Mouse (Mus musculus): ENCODE results near the gene Cfap45.
A peak's percentile ranks its signal among the peaks of the same experiment; 100 is the strongest.

The Cfap45 gene

DNA sequence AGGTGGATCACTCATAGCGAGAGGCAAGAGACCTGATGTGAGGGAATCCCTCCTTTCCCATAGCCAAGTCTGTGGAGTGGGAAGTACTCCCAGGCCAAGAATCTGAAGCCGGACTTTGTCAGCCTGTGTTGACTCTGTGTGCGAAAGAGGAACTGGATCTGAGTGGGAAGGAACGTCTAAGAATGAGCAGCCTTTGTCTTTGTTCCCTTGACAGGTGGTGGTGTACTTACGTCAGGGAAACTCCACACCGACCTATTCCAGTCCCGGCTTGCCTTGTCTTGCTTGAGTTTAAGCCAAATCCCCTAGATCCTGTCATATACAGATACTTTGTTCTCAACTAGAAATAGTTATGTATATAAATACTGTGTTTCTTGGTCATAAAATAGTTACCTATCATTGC, 1.9 kb downstream of the Cfap45 start:
- DNase-seq: no peak

DNA sequence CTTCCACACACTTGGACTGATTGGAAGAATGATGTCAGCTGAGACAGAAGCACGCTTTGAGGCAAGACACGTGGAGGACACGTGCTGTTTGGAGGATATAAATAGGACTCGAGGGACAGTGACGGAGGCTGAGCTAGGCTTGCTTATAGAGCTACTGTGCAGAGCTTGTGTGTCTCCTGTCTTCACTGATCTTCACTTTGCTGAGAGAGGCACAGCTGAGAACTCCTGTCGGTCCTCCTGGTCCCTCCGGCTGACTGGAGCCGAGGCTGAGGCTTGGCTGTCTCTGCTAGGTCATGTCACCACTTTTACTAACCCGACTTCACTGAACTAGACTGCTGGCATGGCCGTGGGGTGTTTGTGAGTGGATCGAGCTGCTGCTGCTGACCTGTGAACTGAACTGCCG, 3.1 kb downstream of the Cfap45 start:
- no peak for DNase-seq

DNA sequence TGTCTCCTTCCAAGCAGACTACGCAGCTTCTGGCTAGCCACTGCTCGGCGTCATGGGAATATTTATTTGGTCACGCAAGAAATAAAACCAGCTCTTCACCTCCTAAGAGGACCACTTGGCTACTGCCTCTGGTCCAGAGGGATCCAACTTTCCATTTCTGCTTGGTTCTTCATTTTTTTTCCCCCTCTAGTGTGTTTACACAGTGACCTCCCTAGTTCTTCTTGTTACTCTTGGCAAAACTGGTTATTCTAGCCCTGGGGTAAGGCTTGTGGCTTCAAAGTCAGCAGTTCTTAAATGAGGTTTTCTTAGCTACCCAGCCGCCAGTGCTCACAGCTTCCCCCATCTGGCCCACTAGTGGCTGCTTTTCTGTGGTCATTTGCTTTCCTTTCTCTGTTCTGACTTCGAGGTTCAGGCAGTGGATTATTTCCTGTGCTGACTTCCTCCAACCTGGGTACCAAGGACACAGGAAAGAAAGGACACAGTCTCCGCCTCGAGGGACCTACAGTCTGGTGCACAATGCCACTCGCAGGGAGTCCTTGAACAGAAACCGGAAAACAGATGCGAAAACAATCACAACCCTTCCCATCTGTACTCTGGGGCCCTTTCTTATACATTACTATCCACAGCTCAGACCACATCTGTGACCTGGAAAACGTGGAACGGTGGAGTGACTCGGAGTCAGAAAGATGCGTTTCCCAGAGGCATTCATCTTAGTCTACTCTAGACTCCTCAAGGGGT, 4.6 kb downstream of the Cfap45 start:
- no peak for DNase-seq

DNA sequence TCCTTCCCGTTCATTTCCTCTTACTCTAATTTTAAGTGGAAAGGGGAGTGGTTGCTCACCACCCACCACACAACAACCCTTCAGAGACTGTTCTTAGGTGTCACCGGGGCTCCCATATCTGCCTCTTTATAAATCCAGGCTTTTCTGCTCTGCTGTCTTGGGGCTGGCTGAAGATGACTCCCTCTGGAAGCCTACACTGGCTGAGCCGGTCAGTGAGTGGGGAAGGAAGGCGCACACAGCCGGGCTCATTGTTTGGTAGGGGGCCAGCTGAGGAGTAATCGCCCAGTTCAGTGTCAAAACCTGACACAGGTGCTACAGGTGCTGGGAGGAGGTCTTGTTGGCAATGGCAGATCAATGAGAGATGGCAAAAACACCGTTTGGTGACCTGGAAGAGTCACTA, 5.4 kb downstream of the Cfap45 start:
- no peak for DNase-seq

DNA sequence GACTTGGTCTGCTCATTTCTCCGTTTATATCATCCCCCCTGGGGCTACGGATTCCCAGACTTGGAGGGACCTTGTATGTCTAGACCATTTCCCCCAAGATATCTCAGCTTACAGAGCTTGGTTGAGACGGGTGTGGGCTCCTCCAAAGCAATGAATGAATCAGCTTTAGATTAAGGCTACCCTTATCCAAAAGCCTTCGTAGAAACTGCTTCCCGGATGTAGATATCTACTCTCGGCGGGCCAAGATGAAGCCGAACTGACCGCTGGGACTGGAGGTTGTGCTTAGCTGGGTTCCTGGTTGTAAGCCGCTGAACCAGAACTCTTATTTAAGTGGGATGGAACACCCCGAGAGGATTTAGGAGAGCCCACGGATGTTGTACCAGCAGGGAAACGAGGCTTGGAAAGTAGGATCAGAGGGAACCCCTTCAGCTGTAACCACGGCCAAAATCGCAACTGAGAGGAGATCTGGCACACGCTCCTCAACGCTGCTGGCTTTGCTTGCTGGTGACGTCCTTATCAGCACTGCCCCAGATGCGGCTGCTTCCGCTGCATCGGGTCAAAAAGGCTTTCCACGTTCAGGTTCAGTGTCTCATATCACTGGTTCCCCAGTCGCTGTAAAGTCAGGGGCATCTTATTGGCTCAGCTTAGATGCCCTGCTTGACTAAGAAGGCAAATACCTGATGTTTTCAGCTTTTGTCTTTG, 5.9 kb downstream of the Cfap45 start:
- no peak for DNase-seq

DNA sequence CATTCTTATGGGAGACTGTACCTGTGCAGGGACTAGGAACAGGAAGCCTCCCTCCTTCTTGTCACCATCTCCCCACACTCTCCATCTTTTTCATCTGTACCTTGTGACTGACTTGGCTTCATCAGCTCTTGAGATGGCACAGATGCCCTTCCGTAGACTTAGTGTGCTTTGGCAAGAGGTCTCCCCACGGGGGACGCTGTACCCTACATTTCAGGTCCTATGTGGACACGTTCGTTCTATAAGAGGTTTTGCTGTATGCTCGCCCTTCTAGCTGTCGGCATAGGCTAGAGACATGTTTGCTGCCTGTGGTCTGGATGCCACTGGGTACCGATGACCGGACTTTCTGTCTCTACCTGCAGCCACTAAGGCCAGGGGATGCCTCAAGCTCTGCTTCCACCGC, 6.8 kb downstream of the Cfap45 start:
- no peak for DNase-seq

DNA sequence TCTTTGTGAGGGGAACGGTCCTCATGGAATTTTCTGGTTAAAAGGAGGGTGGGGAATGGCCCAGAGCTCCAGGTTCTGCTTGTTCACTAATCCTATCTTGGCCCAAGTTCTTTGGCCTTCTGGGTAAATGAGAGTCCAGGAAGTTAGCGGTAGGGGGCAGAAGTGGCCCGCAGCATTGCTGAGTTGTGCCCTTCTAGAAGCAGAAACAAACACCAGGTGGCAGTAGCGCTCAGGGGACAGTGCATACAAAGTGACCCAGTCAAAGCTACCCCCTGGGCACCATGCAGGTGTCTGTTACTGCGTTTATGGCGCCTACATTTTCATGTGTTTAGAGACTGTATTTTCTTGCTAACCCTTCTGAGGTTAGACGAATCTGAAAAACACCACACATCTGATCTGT, 8.1 kb downstream of the Cfap45 start:
- DNase-seq: peak; percentile 86 to 89

DNA sequence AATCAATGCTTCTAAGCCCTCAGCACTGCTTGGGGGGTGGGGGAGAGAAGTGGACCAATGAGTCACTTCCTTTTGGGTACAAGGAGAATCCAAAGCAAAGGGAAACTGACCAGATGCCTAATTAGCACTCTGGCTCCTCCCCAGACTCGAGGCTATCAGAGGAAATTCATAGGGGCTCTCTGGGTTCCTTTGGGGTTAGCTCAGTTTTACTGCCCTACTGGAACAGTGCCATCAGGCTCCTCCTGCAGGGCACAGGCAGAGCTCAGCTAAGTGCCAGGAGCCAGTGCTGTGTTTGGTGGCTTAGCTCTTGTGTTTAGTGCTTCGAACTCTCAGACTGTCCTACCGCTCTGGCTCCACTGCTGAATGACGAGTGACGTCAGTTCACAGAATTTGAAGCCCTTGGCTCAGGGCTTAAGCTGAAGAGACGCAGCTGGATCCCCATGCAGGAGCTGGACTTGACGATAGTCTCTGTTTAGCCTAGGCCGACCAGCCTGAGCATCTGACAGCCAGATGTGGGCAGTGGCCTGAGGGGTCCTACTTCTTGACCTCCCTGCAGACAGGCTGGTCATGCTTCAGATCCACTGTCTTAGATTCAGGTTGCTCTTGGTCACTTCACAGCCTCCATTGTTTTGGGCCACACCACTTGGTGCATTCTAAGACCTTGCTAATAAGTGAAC, 10.1 kb downstream of the Cfap45 start:
- no peak for DNase-seq

DNA sequence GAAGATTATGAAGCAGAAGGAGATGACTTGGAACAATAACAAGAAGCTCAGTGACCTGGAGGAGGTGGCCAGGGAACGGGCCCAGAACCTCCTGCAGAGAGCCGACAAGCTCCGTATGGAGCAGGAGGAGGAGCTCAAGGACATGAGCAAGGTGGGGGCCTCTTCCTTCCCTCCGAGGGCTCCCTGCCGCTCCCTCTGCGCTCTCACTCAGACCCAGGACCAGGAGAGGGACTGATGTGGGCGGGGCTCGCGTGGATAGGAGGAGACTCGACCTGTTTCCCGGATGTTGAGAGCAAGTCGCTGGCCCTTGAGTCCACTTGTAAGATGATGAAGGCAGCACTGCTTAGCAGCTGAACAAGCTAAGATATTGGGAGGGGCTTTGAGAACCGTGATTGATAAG, 11.9 kb downstream of the Cfap45 start:
- DNase-seq: peak; percentile 62 to 70

DNA sequence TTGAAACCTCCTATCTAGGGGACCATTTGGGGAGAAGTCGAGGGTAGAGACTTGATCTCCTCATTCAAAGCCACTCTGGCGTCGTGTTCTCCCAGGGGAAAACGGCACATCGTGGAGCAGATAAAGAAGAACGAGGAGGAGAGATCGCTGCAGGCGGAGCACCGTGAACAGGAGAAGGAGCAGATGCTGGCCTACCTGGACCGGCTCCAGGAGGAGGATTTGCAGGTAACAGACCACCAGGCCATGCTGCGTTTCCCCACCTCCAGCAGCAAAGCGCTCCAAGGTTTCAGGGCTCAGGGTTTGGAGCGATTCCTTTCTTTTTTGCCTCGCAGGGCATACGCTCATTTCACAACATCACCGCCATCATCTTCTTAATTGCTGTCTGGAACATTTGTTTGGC, 14.5 kb downstream of the Cfap45 start:
- DNase-seq: peak in 1 of 2 experiments; percentile 18

DNA sequence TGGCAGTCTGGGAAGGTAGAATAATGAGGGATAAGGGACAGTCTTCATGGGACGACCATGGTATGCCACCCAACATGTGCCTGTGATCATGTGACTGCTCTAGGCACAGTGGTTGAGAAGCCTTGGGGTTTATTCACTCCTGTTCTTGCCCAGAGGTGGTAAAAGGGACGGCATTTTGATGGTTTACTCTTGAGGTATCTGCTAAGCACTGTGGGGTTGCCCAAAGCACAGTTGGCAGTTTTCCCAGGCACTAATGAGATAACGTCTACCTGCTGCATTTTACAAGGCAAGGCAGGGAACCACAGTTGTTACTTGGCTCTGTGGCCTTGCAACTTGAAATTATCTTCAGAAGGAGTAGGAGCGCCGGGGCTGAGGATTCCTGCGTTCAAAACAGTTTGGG, 19.2 kb downstream of the Cfap45 start:
- no peak for DNase-seq

DNA sequence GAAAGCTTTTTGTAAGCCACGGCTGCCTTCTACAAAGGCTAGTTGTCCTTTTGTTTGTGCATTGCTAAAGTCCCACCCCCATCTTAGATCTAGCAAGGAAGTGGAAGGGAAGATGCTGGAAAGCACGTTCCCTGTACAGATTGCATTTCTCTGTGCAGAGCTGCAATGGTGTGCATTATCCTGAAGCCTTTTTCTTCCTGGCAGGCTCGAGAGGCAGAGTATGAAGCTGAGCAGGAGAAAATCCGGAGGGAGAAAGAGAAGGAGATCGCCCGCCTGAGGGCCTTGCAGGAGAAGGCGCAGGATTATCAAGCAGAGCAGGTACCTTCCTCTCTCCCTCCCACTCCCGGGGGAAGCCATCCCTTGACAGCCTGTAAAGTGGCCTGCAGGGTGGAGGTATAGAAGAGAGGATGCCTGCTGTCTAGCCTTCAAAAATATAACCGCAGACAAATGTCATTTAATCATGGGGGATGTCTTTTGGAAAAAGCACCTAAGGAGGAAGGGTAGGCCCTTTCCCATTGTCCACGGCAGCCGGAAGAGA, 19.8 kb downstream of the Cfap45 start:
- no peak for DNase-seq

DNA sequence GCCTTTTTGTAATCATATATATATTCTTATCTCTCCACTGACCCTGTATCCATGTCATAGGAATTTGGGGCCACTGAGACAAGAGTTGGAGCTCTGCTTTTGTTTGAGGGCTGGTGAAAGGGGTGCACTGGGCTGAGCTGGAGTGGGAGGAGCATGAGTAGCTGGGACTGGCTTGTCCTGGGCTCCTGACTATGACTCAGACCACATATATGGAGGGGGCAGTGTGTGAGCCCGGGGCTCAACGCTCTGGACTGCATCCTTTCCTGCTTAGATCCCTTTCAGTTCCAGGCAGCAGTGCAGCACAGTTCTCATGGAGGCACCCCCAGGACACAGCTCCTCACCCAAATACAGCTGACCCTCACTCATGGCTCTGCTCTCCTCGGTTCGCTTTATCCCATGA, 25.5 kb downstream of the Cfap45 start:
- no peak for DNase-seq

DNA sequence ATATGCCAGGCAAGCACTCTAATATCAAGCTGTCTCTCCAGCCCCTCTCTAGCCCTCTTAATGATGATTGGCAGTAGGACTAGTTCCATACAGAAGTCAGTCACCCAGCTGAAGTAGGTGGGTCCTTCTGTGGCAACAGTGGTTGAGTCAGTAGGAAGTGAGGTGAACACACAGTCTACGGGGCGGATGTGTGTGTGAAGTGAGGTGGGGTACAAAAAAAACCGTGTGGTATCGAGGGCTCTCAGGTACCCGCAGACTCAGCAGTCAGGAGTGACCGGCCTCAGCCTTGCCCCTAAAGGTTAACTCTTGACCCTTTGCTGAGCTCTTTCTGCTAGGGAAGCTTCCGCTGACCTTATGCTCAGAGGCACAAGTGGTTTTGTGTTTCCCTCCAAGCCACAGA, 27.9 kb downstream of the Cfap45 start:
- no peak for DNase-seq

DNA sequence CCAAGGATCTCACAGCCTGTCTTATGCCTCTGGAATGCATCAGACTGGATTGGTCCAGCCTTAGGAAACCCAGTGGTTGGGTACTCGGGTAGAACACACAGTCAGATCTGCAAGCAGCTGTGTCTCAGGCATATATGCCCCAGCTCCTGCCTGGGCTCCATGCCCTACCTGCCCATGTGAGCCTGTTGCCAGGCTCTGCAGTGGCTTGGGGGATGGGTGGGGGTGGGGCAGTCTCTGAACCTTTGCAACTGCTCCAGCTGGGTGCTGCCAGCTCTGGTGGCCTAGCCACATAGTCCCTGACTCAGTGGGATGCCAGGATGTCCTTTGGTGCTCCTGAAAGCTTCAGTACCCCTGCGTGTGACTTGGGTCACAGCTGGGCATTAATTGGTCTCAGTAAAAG, 28.7 kb downstream of the Cfap45 start:
- DNase-seq: no peak

DNA sequence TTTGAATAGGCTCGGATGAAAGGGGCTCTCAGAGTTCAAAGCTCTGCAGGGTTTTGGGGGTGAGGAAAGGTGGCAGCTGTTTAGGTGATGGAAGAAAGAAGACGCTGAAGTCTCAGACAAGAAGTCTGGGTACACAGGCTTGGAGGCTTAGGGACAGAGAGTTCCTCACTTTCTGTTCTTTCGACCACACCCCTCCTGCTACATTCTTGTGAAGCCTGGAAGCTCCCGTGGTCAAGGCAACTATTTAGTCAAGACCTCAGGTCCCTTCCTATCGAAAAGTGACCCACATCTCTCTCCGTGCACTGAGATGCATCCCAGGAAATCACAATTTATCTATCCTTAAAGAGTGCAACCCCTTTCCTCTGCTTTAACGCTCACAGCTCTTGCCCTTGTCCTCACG, 29.1 kb downstream of the Cfap45 start:
- DNase-seq: no peak

DNA sequence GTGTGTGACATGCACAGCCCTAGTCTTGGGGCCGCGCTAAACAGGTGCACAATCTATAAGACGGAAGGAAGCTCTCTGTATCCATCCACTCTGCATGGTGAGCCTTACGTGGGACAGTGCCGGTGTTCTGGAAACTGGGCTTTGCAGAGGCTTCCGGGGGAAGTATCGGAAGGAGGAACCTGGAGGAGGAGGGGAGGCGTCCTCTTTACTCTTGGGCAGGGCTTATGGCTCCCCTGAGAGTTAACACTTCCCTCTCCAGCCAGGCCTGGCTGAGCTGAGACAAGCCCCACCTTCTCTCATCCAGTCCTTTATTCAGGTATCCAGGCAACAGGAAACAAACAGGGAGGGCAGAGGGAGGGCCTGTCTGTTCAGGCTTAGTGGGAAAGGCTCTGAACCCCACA, 29.9 kb downstream of the Cfap45 start:
- no peak for DNase-seq

DNA sequence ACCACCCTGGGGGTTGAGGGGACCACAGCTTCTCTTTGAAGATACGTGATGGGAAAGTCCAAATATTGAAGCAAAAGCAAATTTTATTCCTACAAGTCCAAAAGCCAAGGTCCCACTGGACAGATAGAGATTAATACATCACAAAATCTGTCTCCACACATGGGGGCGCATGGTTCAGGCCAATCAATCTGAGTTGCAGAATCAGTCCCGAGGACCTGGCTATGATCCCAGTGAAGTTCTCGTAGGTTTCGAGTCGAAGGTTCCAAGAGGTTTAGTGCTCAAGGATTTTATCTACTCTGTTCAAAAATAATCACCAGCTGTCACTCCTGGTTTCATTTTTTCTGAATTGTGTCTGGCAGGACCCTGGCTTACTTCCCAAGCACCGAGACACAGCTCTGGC, 30.4 kb downstream of the Cfap45 start:
- no peak for DNase-seq

DNA sequence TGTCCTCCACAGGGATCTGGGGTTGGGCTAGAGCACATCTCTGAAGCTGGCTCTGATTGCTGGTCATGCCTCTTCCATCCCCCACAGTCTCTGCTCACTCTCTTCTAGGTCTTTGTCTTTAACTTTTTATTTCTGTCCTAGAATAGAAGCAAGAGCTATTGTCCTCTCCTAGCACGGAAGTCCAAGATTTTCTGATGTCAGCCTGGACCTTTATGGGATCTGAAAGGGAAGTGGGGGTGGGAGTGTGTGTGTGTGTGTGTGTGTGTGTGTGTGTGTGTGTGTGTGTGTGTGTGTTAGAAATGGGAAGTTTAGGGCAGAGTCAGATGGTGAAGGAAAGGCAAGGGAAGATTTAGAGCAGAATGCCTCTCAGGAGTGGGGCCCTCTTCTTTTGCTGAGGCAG, 32.0 kb downstream of the Cfap45 start:
- no peak for DNase-seq

DNA sequence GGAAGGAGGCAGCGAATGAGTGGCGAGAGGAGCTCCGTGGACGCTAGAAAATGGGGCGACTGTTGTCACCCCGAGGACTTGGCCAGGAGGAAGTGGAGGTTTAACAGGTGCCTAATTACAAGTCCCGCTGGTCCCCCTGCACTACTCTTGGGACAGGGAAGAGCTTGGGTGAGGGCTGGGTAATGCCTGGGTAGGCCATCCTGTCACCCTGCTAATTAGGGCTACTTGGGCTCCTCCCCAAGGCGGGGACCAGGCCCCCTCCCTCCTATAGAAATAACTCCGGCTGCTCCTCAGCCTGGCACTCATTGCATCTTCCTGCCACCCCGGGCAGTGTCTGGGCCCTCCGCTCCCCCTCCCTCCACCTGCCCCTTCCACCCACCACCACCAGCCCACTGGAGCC, 35.0 kb downstream of the Cfap45 start, which contains the start of gene Vsig8:
TSS of gene Vsig8 (plus strand) at position 301 of the 400 bp plus-strand sequence.
- DNase-seq: no peak

DNA sequence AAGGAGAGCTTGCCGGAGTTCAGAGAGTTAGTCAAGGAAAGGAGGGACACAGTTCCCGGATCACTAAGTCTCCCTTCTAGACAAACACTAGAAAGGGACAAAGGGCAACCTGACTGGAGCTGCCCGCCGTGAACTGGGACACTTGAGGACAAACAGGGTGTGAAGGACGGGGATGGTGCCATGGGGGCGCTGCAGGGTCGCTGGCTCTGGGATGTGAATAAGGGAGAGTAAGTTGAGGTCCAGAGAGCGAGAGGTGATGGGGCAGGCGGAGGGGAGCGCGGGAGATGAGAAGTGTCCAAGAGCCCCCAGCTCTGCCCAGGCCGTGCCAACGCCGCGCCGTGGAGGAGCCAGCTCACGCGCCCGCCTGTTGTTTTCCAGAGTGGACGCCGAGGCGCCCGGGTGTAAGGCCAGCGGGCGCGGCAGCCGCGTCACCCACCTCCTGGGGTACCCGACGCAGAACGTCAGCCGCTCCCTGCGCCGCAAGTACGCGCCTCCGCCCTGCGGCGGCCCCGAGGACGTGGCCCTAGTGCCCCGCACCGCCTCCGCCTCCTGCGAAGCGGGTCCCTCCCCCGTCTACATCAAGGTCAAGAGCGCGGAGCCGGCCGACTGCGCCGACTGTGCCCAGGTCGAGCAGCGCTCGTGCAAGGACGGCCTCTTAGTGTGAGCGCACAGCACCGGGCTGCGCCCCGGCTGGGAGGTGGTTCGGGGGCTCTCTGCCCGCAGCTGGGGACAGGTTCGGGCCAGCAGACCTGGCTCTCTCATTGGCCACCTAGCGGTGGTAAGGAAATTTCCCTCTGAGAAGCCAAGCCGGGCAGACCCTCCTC, 42.3 kb downstream of the Cfap45 start:
- DNase-seq: peak; percentile 64 to 65

DNA sequence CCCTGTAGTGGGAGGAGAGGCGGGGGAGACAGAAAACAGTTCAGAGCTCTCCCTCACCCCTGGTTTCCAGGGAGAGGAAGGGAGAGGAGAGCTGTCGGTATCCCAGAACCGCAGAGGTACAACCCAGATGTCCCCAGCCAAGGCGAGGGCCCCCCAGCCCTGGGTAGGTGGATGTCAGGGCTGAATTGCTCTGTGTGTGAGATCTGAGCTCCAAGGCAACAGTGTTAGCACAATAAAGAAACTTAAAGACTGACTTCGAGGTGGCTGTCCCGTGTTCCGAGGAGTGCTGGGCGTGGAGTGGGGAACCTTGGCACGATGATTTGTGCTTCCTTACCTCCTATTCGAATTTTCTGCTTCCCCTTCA, 42.8 kb downstream of the Cfap45 start:
- DNase-seq: no peak

DNA sequence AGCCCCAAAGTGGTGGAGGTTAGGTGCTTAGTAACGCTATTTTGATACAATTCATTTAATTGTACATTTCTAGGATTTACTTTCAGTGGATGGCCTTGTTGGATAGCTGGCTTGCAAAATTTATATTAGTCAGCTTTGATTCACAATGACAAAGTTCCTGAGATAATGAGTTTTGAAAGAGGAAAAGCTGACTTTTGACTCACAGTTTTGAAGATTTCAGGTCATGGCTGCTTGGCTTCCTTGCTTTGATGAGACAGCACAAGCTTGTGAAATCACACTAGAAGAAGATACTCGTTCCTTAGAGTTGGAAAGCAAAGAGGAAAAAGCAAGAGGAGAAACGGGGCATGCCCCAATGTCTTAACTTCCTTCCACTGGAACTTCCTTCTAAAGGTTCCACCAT, 45.5 kb downstream of the Cfap45 start:
- DNase-seq: no peak

Measured in cerebellum, postnatal 36 days (tissue).